Mouse (Mus musculus): ENCODE results near the gene Ctu1.
"Not testable (repeated sequence)": the region's sequence is repeated elsewhere in the genome, so short reads cannot be mapped to it uniquely, and the experiment has no call there.

Gene Ctu1

DNA sequence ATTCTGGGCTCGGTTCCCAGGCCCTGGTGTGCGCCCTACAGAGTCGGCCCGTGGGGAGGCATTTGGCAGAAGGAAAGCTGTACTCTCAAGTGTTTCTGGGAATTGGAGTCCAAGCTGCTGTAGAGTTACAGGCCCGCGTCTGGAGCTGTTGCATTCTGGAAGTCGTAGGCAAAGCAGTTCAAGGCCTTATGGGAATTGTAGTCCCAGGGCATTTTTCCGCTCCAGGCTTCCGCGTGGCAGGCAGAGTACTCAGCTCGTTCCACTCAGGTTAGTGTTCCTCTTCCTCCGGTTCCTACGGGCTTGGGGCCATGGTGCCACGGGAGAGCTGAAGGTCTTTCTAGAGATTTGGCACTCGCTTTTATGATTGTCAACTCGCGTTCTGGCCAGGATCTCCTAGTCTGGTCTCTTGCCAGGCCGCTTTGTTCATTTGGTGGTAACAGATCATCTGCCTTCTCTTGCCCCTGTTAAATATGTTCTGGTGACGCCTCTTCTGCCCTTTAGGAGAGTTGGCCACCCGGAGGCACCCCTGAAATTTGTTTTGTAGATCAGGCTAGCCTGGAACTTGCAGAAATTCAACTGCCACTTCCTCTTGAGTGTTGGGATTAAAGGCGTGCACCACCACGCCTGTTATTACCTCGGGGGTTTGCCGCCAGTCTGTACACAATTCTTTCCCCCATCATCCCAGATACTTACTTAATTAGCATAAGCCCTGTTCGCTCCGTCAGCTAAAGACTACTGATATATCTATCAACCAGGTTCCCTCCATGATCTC is at the start of gene Ctu1:
Gene Ctu1, plus strand, starts transcription at position 208 of the 772 bp plus-strand sequence.
- peak; percentile 93 for DNase-seq

DNA sequence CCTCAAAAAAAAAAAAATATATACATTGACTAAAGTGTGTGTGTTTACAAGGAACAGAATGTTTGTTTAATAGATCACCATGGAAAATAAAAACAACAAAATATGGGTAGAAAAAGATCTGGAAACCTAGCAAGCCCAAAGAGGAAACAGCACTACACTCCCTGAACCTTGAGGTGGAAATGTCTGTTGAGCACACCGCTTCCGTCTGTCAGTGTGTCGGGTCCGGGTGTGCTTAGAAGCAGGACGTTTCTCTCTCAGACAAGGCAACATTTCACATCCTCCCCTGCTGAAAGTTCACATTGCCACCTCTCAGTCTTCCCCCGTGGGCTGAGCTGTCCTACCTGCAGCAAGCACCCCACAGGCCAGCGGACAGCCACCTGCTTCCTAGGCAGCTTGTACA is 48.9 kb upstream of the Ctu1 start:
- no peak for DNase-seq

- peak; percentile 39 for DNase-seq
Observed at GRCm38 (mm10) chr7:43623819-43624218, 48.0 kb upstream of the Ctu1 start.

GRCm38 (mm10) chr7:43625065-43625464 is 46.8 kb upstream of the Ctu1 start:
- no peak for DNase-seq

DNA sequence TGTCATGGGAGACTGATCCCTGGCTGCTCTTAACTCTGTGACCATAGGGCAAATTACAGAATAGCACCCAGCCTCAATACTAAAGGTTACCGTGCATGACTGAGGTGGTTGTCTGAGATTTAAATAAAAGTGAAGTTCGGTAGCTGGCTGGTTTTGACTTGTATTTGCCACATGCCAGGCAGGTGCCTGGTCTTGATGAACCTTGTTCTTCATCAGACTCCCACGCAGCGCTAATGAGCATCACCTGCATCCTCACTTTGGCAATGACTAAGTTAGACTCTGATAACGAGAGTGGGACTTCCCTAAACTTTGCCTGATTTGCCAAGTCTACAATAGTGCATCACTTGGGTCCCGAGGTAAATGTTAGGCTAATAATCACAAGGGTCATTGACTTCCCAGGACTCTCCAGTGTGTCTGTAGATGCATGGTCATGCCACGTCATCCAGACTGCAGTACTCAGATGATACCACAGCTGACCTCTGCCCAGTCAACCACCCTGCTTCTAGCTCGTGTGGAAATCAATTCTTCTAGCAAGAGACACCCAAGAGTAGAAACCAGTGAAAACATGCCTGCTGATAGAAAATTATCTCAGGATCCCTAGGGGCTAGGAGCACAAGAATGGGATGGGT is 45.9 kb upstream of the Ctu1 start:
- DNase-seq = no peak

- DNase-seq = no peak
Observed at GRCm38 (mm10) chr7:43633940-43634339, 37.9 kb upstream of the Ctu1 start.

DNA sequence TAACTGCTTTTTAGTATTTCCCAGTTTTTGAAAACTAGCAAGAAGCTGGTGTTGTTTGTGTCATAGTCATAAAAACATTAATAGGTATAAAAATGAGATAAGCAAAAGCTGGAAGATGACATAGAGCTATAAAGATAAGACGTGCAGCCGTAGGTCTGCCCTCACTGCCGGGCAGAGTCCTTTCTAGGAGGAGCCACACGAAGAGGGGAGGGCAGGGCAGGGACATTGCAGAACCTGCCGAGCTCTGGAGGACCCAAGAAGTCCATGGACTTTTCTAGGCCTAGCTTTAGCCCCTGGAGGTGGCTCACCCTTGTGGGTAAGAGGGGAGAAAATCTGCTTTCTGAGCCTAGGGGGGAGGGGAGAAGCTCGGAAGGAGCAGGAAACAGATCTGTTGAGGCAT is 37.3 kb upstream of the Ctu1 start, which contains the start of gene Ceacam18:
Gene Ceacam18, plus strand, starts transcription at position 208 of the 400 bp plus-strand sequence.
- DNase-seq = no peak

- DNase-seq = no peak
Observed at GRCm38 (mm10) chr7:43636194-43636593, 35.6 kb upstream of the Ctu1 start.

DNA sequence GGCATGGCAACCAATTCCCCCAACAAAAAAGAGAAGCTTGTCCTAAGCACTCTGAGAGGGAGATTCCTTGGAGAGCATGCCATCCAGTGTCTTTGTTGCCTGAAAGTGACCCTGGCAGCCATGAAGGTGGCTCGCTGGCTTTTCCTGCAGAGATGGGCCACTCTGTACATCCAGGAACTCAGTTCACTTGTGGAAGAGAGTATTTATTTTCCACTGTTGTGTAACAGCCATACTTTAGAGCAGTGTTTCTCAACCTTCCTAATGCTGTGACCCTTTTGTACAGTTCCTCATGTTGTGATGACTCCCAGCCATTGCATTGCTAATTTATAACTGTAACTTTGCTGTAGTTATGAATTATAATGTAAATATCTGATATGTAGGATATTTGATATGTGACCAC is 34.7 kb upstream of the Ctu1 start:
- DNase-seq = no peak

GRCm38 (mm10) chr7:43642587-43642986 is 29.2 kb upstream of the Ctu1 start:
- DNase-seq = no peak

GRCm38 (mm10) chr7:43643046-43643652 is 28.7 kb upstream of the Ctu1 start:
- no peak for DNase-seq

DNA sequence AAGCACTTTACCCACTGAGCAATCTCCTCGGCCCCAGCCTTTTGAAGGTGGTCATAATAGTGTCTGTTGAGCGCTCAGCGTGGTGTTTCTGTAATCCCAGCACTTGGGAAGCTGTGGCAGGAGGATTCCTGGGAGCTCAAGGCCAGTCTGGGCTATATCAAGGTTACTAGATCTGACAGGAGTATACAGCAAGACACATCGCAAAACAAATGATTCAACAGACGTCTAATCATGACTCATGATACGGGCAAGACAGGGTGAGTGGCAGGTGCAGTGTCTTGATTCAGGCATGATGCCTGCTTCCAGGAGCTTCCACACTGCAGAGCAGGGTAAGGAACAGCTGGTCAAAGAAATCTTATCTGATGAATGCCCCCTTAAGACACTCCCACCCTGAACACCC is 19.1 kb upstream of the Ctu1 start:
- DNase-seq = no peak

- DNase-seq = no peak
Observed at GRCm38 (mm10) chr7:43654519-43654918, 17.3 kb upstream of the Ctu1 start.

- DNase-seq = no peak
Observed at GRCm38 (mm10) chr7:43656232-43656631, 15.6 kb upstream of the Ctu1 start.

DNA sequence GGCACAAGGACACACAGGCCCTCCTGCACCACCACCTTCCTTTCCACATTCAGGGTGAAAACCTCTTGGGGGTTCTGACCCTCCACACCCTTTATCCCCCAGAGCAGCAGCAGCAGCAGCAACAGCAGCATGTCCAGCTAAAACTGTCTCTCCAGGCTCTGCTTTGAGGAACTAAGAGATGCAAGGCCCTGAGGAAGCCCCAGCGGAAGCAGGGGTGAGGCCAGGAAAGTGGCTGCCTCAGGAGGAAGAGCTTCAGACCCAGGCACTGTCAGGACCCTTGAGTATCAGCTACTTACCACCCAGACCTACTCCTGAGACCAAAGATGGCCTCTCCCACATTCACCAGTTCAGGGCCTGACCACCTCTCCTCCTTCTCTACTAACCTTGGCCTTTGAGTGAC is 11.8 kb upstream of the Ctu1 start, which contains the start of gene Siglece:
Gene Siglece, minus strand, starts transcription at position 160 of the 400 bp plus-strand sequence.
- no peak for DNase-seq

DNA sequence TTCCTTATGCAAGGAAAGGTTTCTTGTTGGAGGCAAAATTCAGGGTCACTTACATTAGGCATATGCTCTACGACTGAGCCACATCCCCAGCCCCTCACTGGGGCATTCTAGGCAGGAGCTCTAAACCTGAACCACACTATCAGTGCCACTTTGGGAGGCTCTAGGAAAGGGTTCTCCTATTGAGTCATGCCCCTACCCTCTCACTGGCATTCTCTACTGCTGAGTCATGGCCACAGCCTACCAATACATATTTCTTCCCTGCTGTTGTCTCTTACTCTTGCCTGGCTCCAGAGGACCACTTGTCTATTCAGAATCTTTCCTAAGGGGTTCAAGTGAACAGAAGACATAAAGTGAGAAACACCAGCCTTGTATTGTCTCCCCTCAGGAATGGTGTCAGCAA is 9.0 kb upstream of the Ctu1 start:
- no peak for DNase-seq

GRCm38 (mm10) chr7:43667221-43667620 is 4.6 kb upstream of the Ctu1 start:
- not testable (repeated sequence) for DNase-seq

DNA sequence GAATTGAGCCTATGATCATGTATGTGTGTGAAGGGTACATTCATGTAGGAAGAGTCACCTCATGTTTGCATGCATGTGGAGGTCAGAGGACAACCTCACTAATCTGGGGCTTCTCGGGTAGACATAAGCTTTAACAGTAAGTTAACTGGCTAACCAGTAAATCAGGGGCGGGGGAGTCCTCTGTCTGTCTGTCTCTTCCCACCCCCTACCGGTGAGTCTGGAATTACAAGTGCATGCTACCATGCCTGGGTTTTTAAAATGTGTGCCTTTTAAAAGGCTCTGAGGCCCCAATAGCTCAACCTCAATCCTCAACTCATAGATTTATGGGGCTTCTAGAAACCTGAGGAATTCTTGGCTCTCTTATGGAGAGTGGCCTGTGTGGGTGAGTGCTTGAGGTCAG is 3.2 kb upstream of the Ctu1 start:
- peak; percentile 45 for DNase-seq

DNA sequence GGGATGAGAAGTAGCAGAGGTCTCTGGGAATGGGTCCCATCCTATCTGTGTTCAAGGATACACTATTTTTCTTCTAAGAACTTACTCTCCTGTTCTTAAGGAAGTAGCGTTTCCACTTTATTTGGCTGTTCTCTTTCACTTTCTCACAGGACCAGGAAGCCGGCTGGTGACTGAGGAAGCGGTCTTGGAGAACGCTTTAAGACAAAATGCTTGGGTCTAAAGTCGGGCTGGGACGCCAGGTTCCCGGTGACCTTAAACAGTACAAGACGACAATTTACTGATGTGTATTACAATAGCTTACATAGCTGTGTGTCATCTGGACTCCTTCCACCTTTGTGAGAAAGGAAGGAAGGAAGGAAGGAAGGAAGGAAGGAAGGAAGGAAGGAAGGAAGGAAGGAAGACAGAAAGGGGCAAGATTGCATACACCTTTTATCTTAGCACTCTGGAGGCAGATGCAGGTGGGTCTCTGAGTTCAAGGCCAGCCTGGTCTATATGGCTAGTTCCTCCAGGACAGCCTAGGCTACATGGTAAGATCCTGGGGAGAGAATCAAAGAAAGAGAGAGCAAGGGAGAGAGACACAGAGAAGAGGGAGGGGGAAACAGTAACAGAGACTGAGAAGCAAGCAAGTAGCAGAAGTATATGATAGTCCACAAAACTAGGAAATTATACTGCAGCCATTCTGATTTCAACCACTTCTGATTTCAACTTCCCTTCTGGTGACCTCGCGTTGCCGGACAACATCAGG is 580 bp upstream of the Ctu1 start:
- DNase-seq = no peak

DNA sequence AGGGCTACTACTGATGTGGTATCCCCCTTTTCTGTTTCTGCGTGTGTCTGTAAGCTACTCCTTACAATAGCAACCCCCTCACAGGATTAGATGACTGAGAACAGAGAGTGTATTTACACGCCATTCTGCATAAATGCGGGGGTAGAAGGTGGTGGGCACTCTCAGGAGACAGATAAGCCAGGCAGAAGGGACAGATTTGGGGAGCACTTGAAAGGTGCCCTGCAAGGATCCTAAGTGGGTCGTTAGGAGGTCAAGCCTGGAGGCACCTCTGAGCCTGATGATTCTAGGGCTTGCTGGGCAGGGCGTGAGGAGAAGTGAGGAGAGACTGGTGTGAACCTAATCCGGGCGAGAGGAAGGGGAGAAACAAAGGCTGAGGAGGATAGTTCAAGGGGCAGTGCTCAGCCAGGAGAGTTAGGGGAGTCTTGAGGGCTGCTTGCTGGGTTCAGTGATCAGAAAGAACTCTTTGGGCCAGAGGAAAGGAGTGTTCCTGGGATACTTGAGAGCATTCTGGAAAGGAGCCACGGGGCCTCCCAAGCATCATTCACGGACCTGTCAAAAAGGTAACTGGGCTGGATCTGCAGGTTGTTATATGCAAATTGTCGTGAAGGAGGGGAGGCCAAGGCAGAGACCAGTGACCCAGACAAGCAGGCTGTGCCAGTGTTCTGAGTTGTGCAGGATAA is 905 bp downstream of the Ctu1 start:
- peak; percentile 19 for DNase-seq

GRCm38 (mm10) chr7:43675091-43675490 is 3.3 kb downstream of the Ctu1 start:
- no peak for DNase-seq

GRCm38 (mm10) chr7:43678517-43678916 is 6.7 kb downstream of the Ctu1 start:
- DNase-seq = peak; percentile 30

DNA sequence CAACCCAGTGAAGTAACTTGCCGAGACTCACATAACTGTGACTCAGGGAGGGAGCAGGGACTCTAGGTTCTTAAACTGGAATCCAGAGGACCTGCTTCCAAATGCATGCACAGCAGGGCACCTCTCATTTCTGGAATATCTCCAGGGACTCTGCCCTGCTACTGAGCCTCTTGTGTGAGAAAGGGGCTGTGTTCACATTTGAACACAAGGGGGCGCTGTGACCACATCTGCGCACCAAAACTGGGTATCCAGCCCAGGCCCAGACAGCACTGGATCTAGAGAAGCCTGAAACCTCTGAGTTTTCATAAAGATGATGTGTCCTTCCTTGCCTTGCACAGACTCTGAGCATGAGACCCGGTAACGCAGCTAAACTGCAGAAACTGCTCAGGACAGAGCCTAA is 9.1 kb downstream of the Ctu1 start:
- DNase-seq = peak; percentile 72

All from embryo, embryonic 11 days (tissue).